Mouse (Mus musculus): Measurements from ENCODE around the gene Igsf3. TPM values are rescaled to one million over a fixed set of nuclear protein-coding genes. Genes with fewer than 3 reads are reported as not detected.

Gene Igsf3
- polyA plus RNA-seq, 1 experiment from 2014 or later, result 38.0 TPM

DNA sequence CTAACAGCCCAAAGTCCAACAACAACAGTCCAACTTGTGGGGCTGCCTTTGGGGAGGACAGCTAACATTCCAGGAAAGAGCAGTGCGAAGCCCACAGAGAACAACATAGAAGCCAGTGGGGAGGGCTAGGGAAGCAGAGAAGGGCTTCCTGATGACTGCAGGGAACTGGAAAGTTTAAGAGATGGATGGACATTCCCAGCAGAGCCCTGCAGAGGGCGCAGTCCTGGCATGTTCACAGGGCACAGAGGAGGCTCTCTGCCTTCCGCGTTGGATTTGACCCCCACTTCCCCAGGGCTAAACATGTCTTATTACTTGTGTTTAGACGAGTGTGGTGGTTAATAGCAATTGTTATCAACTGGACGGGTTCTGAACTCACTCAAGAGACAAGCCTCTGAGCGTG lies 111.3 kb downstream of the Igsf3 start:
- H3K27ac ChIP-seq, result no peak overlapping the region
- H3K27me3 ChIP-seq, result no peaks in the 10 kb centered on the region
- WGBS, result 76% methylated on average over 7 of the region's 7 CpGs
- ATAC-seq (replicated peaks; ENCODE audit: insufficient number of reproducible peaks, insufficient read depth, low FRiP score, low read depth), result no peak
- H3K9ac ChIP-seq, result no peak overlapping the region
- no peak overlapping the region for H3K4me3 ChIP-seq
- no peak overlapping the region for H3K4me2 ChIP-seq
- H3K36me3 ChIP-seq, result no peaks in the 10 kb centered on the region
- peaks cover 4% of the 10 kb centered on the region; the same call in 1 of the 2 replicates for H3K4me1 ChIP-seq (replicated peaks)
- no peaks in the 10 kb centered on the region for H3K9me3 ChIP-seq (replicated peaks)

DNA sequence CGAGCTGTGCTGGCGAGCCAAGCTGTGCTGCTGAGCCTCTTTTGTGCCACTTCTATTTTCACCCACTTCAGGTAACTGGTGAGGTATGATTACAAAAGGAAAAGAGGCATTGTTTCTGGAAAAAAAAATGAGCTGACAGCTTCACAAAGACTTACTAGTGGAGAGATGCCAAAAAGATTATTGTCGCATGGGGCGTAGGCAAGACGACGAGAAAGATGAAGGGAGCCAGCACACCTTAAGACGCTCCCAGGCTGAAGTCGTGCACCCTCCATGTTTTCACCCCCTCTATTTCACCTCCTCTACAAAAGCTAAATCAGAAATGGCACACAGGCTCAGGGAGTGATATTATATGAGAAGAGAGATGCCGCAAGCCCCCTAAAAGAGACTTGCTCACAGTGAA lies 113.6 kb downstream of the Igsf3 start:
- H3K27me3 ChIP-seq, result no peaks in the 10 kb centered on the region
- no peak for ATAC-seq (replicated peaks; ENCODE audit: insufficient number of reproducible peaks, insufficient read depth, low FRiP score, low read depth)
- no peak overlapping the region for H3K27ac ChIP-seq
- H3K9ac ChIP-seq, result no peak overlapping the region
- H3K9me3 ChIP-seq (replicated peaks), result no peaks in the 10 kb centered on the region
- H3K4me3 ChIP-seq, result no peak overlapping the region
- 77% methylated on average over 9 of the region's 9 CpGs for WGBS
- no peak overlapping the region for H3K4me2 ChIP-seq
- no peaks in the 10 kb centered on the region for H3K36me3 ChIP-seq
- H3K4me1 ChIP-seq (replicated peaks), result peaks cover 9% of the 10 kb centered on the region

GRCm38 (mm10) chr3:101492908-101493307 lies 116.0 kb downstream of the Igsf3 start:
- no peaks in the 10 kb centered on the region for H3K36me3 ChIP-seq
- peaks cover 4% of the 10 kb centered on the region for H3K4me1 ChIP-seq (replicated peaks)
- no peak for ATAC-seq (replicated peaks; ENCODE audit: insufficient number of reproducible peaks, insufficient read depth, low FRiP score, low read depth)
- H3K27ac ChIP-seq, result no peak overlapping the region
- WGBS, result 80% methylated on average over 6 of the region's 6 CpGs
- H3K4me2 ChIP-seq, result no peak overlapping the region
- no peak overlapping the region for H3K9ac ChIP-seq
- H3K27me3 ChIP-seq, result no peaks in the 10 kb centered on the region
- no peak overlapping the region for H3K4me3 ChIP-seq
- H3K9me3 ChIP-seq (replicated peaks), result no peaks in the 10 kb centered on the region

DNA sequence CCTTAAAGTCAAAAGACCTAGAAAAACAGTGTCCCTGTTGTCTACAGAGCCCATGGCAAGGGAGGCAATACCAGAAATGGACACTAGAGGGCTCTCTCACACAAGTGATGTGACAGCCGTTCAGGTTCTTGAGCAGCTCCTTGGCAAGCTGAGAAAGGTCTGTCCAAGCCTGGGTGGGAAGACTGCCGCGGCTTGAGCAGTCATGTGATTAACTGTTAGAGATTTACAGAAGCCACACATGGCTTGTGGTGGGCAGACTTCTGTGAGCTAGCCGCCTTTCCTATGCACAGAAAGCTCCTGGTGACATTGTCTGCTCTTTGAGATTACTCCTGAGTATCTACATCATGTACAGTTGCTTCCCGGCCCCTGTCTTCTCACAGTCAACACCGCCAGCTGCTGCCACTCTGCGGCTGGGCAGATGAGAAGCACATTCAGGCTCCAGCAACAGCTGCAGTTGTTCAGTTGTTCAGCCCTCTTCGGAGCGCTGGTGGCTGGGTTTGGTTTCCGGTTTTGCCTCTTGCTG lies 117.1 kb downstream of the Igsf3 start:
- Histone ChIP-seq H3K4me2 (peak overlapping the region; percentile 53), H3K9me3 (replicated peaks) (no peaks in the 10 kb centered on the region), H3K27me3 (no peaks in the 10 kb centered on the region), H3K36me3 (no peaks in the 10 kb centered on the region), H3K27ac (0 out of 2 replicates have a peak overlapping the region, but pooled peaks have one; percentile 10), H3K9ac (0 out of 2 replicates have a peak overlapping the region, but pooled peaks have one; percentile 19), H3K4me1 (replicated peaks) (peaks cover 4% of the 10 kb centered on the region), H3K4me3 (0 out of 2 replicates have a peak overlapping the region, but pooled peaks have one; percentile 9)
- WGBS, result 34% methylated on average over 10 of the region's 10 CpGs
- ATAC-seq (replicated peaks; ENCODE audit: insufficient number of reproducible peaks, insufficient read depth, low FRiP score, low read depth), result no peak; the same call in 1 of the 2 replicates

DNA sequence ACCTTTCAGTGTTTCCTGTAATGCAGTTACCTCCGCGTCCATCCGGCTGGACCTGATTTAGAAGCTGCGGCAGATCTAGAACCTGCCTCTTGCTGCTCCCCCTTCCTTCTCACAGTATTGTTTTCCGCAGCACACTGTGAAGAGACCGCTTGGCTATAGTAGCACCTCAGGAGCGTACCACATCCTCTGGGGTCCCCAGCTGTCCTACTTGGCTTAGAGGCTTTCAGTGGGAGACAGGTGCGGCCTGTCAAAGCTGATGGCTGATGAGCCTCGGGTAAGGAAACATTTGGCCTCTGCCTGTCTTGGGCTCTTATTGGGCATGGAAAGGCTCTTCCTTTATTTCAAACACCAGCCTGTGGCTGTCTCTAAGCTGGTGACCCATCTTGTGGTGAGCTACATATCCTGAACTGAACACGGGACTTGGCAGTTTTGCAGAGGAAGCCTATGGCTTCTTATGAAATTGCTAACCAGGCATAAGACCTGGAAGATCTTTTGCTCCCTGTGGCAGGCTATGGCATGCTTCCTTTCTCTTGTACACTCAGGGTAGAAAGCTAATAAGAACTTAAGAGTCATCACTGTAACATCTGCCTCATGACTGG lies 120.6 kb downstream of the Igsf3 start:
- Histone ChIP-seq H3K27me3 (no peaks in the 10 kb centered on the region), H3K4me1 (replicated peaks) (peaks cover 28% of the 10 kb centered on the region), H3K9ac (no peak overlapping the region), H3K4me2 (no peak overlapping the region), H3K27ac (peak overlapping the region; percentile 17; the same call in 1 of the 2 replicates), H3K4me3 (no peak overlapping the region), H3K9me3 (replicated peaks) (no peaks in the 10 kb centered on the region), H3K36me3 (no peaks in the 10 kb centered on the region)
- no peak for ATAC-seq (replicated peaks; ENCODE audit: insufficient number of reproducible peaks, insufficient read depth, low FRiP score, low read depth)
- WGBS, result 81% methylated on average over 10 of the region's 10 CpGs

- H3K27ac ChIP-seq, result peak overlapping the region; percentile 55
- ATAC-seq (replicated peaks; ENCODE audit: insufficient number of reproducible peaks, insufficient read depth, low FRiP score, low read depth), result no peak
- no peak overlapping the region for H3K4me2 ChIP-seq
- H3K36me3 ChIP-seq, result no peaks in the 10 kb centered on the region
- H3K4me1 ChIP-seq (replicated peaks), result peaks cover 23% of the 10 kb centered on the region
- no peaks in the 10 kb centered on the region for H3K9me3 ChIP-seq (replicated peaks)
- WGBS, result 58% methylated on average over 6 of the region's 6 CpGs
- H3K9ac ChIP-seq, result no peak overlapping the region
- H3K4me3 ChIP-seq, result no peak overlapping the region
- no peaks in the 10 kb centered on the region for H3K27me3 ChIP-seq
Measured at GRCm38 (mm10) chr3:101499906-101500305, 123.0 kb downstream of the Igsf3 start.

DNA sequence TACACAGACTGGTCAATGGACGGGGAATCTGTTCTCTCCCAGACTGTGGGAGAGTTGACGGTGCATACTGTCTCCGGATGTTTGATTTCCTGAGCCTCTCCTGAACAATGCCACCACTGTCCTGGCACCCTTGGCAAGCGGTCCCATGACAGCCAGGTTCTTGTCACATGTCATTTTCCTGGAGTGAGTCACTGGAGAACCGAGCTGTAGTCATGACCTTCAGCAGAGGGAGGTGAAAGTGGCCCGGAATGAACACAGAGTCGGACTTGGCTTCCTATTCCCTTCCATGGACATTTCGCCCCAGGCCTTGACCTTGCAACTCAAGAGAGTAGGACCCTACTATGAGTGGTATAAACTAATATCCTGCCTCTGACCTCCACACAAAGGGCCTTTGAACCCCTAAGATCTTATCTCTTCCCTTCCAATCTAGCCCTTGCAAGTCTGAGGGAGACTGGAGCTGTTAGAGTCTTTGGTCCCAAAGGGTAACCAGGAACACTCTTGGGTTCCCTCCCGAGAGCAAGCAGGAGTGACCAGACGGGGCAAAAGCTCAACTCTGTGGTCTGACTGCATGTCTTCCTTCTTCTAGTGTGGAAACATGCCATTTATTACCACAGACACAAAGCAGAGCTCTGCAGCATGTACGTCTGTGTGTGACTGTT lies 123.6 kb downstream of the Igsf3 start:
- Histone ChIP-seq H3K27me3 (no peaks in the 10 kb centered on the region), H3K4me2 (no peak overlapping the region), H3K27ac (peak overlapping the region; percentile 55), H3K9ac (no peak overlapping the region), H3K4me1 (replicated peaks) (peaks cover 23% of the 10 kb centered on the region), H3K4me3 (no peak overlapping the region), H3K36me3 (no peaks in the 10 kb centered on the region), H3K9me3 (replicated peaks) (no peaks in the 10 kb centered on the region)
- ATAC-seq (replicated peaks; ENCODE audit: insufficient number of reproducible peaks, insufficient read depth, low FRiP score, low read depth), result peak; percentile 61
- 41% methylated on average over 11 of the region's 11 CpGs for WGBS

- WGBS, result 83% methylated on average over 4 of the region's 4 CpGs
Measured at GRCm38 (mm10) chr3:101501611-101502010, 124.7 kb downstream of the Igsf3 start.

DNA sequence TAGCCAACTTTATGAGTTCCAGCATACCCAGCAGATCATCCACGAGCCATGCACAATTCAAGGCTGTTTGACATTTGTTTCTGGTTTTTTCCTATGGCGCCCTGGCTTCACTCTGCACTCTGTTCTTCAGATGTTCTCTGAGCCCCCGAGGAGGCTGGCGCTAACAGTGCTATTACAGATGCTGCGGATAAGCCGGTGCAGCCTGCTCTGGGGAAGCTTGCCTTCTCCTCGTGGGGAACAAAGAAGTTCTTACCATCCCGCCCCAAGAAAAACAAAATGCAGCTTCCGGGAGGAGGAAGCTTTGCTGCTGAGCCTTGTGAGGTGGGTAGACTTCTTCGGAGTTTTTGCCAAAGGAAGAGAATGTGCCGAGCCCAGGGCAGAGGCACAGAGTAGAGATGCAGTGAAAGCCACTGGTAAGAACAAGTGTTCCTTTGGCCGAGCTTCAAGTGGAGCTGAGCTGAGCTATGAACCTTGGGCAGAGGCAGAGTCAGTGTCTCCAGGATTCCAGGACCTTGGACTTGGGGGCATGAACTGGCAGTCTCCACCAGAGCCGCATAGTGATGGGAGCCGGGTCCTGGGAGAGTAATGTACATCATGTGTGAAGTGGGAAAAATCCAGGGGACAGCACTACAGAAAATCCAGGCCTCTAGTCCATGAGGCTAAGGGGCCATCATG lies 125.3 kb downstream of the Igsf3 start:
- no peak for ATAC-seq (replicated peaks; ENCODE audit: insufficient number of reproducible peaks, insufficient read depth, low FRiP score, low read depth)
- no peak overlapping the region for H3K4me3 ChIP-seq
- H3K9me3 ChIP-seq (replicated peaks), result no peaks in the 10 kb centered on the region
- no peak overlapping the region for H3K9ac ChIP-seq
- WGBS, result 38% methylated on average over 14 of the region's 14 CpGs
- H3K27ac ChIP-seq, result peak overlapping the region; percentile 25
- peaks cover 39% of the 10 kb centered on the region for H3K4me1 ChIP-seq (replicated peaks)
- H3K27me3 ChIP-seq, result no peaks in the 10 kb centered on the region
- H3K36me3 ChIP-seq, result no peaks in the 10 kb centered on the region
- H3K4me2 ChIP-seq, result no peak overlapping the region

More at GRCm38 (mm10) chr3:101501611-101502010, 124.7 kb downstream of the Igsf3 start:
- peak overlapping the region; percentile 4; the same call in 1 of the 2 replicates for H3K27ac ChIP-seq
- no peaks in the 10 kb centered on the region for H3K9me3 ChIP-seq (replicated peaks)
- no peak overlapping the region for H3K4me2 ChIP-seq
- H3K9ac ChIP-seq, result no peak overlapping the region
- H3K4me3 ChIP-seq, result no peak overlapping the region
- no peaks in the 10 kb centered on the region for H3K27me3 ChIP-seq
- H3K36me3 ChIP-seq, result no peaks in the 10 kb centered on the region
- ATAC-seq (replicated peaks; ENCODE audit: insufficient number of reproducible peaks, insufficient read depth, low FRiP score, low read depth), result no peak
- H3K4me1 ChIP-seq (replicated peaks), result peaks cover 32% of the 10 kb centered on the region

- ATAC-seq (replicated peaks; ENCODE audit: insufficient number of reproducible peaks, insufficient read depth, low FRiP score, low read depth), result peak; percentile 65
- Histone ChIP-seq H3K27ac (peak overlapping the region; percentile 93), H3K4me2 (peak overlapping the region; percentile 42; the same call in 1 of the 2 replicates), H3K4me1 (replicated peaks) (peaks cover 43% of the 10 kb centered on the region), H3K4me3 (no peak overlapping the region), H3K9ac (0 out of 2 replicates have a peak overlapping the region, but pooled peaks have one; percentile 0), H3K27me3 (no peaks in the 10 kb centered on the region), H3K36me3 (no peaks in the 10 kb centered on the region), H3K9me3 (replicated peaks) (no peaks in the 10 kb centered on the region)
- WGBS, result 21% methylated on average over 5 of the region's 5 CpGs
Measured at GRCm38 (mm10) chr3:101506179-101506578, 129.3 kb downstream of the Igsf3 start.

Measured in heart, embryonic 15.5 days (tissue).